Mouse (Mus musculus): ENCODE results near the gene Afmid. TPM values are rescaled to one million over a fixed set of nuclear protein-coding genes. Genes with fewer than 3 reads are reported as not detected.
A peak's percentile ranks its signal among the peaks of the same experiment; 100 is the strongest.
"Not testable (repeated sequence)": the region's sequence is repeated elsewhere in the genome, so short reads cannot be mapped to it uniquely, and the experiment has no call there.

Afmid gene
- polyA plus RNA-seq, 1 experiment from 2014 or later: 7.2 TPM

DNA sequence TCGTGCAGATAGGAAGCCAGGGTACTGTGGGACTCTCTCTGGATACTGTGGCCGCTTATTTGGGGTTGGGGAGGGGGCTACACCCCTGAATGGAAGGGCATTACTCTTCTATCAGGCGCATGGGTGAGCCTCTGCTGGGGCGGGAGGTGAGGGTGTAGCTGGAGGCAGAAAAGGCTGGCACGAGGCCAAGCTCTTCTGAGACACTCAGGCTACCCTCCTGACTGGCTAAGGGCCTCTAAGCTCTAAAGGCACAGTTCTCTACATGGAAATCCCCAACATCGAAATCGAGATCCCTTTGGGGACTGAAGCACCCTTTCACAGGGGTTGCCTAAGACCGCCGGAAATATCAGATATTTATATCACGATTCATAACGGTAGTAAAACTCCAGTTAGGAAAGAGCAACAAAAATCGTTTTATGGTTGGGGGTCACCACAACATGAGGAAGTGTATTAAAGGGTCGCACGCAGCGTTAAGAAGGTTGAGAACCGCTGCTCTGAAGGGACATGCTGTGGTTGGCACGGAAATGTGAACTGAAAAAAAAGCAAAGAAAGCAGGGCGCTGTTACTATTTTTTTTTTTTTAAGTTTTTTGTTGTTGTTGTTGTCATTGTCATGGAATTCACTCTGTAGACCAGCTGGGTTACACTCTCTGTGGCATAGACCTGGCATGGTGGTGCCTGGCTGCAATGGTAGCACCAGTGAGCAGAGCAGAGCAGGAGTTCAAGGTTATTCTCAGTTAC lies 2.6 kb downstream of the Afmid start:
- H3K36me3 ChIP-seq: 0 out of 2 replicates have a peak, but pooled peaks cover 1% of the 10 kb centered on the region
- H3K4me2 ChIP-seq: peak overlapping the region; percentile 14; the same call in 1 of the 2 replicates
- ATAC-seq (ENCODE audit: insufficient read depth, low FRiP score, low read depth): no peak
- 60% methylated on average over 18 of the region's 18 CpGs for WGBS
- H3K9ac ChIP-seq: no peak overlapping the region
- peak overlapping the region; percentile 83 for H3K27ac ChIP-seq
- H3K4me1 ChIP-seq: peaks cover 76% of the 10 kb centered on the region
- no peaks in the 10 kb centered on the region for H3K27me3 ChIP-seq (replicated peaks)
- H3K4me3 ChIP-seq (replicated peaks): no peak overlapping the region
- no peaks in the 10 kb centered on the region for H3K9me3 ChIP-seq

DNA sequence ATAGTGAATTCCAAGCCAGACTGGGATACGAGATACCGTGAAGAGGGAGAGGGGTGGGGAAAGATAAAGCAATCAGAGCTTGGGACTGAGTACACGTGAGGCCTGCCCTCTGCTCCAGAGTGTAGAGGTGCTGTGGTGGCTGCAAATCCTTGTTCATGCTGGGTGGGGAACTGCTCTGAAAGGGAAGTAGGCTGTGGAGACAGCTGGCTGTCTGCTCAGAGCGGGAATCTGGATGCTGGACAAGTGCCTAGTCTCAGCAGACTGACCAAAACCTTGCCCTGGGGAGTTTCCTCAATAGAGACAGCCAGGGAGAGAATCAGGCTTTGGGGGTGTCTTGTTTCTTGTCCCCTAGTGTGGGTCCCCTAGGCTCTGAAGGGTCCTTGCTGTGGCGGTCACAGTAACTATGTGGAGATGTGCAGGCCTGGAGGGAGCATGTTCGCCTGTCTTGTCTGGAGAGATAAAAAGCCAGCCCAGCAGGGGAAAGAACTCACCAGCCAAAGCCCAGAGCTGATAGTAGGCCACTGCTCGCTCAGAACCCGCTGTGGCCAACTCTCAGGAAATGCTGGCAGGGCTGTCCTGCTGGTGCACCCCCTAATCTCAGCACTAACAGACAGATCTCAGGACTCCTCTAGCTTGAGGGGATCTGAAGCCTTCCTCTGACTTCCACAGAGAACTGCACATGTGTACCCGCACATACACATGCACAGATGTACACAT lies 3.3 kb downstream of the Afmid start:
- H3K36me3 ChIP-seq: no peaks in the 10 kb centered on the region
- peak overlapping the region; percentile 83 for H3K27ac ChIP-seq
- H3K27me3 ChIP-seq (replicated peaks): no peaks in the 10 kb centered on the region
- H3K9ac ChIP-seq: no peak overlapping the region
- H3K4me3 ChIP-seq (replicated peaks): no peak overlapping the region
- ATAC-seq (ENCODE audit: insufficient read depth, low FRiP score, low read depth): peak; percentile 55
- 0 out of 2 replicates have a peak overlapping the region, but pooled peaks have one; percentile 1 for H3K4me2 ChIP-seq
- no peaks in the 10 kb centered on the region for H3K9me3 ChIP-seq
- H3K4me1 ChIP-seq: peaks cover 69% of the 10 kb centered on the region
- 39% methylated on average over 9 of the region's 9 CpGs for WGBS

GRCm38 (mm10) chr11:117829671-117830215 lies 4.0 kb downstream of the Afmid start:
- no peak overlapping the region for H3K4me2 ChIP-seq
- no peaks in the 10 kb centered on the region for H3K27me3 ChIP-seq (replicated peaks)
- no peaks in the 10 kb centered on the region for H3K36me3 ChIP-seq
- H3K9me3 ChIP-seq: no peaks in the 10 kb centered on the region
- no peak overlapping the region for H3K9ac ChIP-seq
- H3K27ac ChIP-seq: peak overlapping the region; percentile 83
- ATAC-seq (ENCODE audit: insufficient read depth, low FRiP score, low read depth): no peak
- no peak overlapping the region for H3K4me3 ChIP-seq (replicated peaks)
- H3K4me1 ChIP-seq: peaks cover 63% of the 10 kb centered on the region
- 61% methylated on average over 2 of the region's 2 CpGs for WGBS

GRCm38 (mm10) chr11:117830401-117830800 lies 4.7 kb downstream of the Afmid start:
- Histone ChIP-seq H3K4me3 (replicated peaks) (no peak overlapping the region), H3K27me3 (replicated peaks) (no peaks in the 10 kb centered on the region), H3K9ac (no peak overlapping the region), H3K27ac (peak overlapping the region; percentile 83), H3K4me1 (peaks cover 57% of the 10 kb centered on the region), H3K9me3 (no peaks in the 10 kb centered on the region), H3K36me3 (no peaks in the 10 kb centered on the region), H3K4me2 (no peak overlapping the region)
- ATAC-seq (ENCODE audit: insufficient read depth, low FRiP score, low read depth): no peak
- WGBS: 60% methylated on average over 9 of the region's 9 CpGs

- Histone ChIP-seq H3K4me3 (replicated peaks) (peak overlapping the region; percentile 33), H3K9ac (no peak overlapping the region), H3K9me3 (no peaks in the 10 kb centered on the region), H3K27ac (no peak overlapping the region), H3K27me3 (replicated peaks) (no peaks in the 10 kb centered on the region), H3K36me3 (no peaks in the 10 kb centered on the region), H3K4me2 (peak overlapping the region; percentile 55), H3K4me1 (peaks cover 40% of the 10 kb centered on the region)
- 21% methylated on average over 28 of the region's 28 CpGs for WGBS
- peak; percentile 45; the same call in 1 of the 2 replicates for ATAC-seq (ENCODE audit: insufficient read depth, low FRiP score, low read depth)
Observed at GRCm38 (mm10) chr11:117832086-117832969, 6.6 kb downstream of the Afmid start.

DNA sequence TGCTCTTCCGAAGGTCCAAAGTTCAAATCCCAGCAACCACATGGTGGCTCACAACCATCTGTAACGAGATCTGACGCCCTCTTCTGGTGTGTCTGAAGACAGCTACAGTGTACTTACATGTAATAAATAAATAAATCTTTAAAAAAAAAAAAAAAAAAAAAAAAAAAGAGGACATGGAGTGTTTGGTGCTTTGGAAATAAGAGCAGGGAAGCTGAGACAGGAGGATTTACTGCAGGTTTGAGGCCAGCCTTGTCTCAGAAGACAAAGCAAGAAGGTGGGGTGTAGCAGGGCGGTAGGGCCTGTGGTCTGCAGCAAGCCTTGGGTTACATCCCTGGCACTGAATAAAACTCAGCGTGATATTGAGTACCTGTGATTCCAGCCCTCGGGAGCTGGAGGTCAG lies 7.8 kb downstream of the Afmid start:
- H3K27ac ChIP-seq; H3K9ac ChIP-seq; H3K4me3 ChIP-seq (replicated peaks); H3K4me2 ChIP-seq; H3K27me3 ChIP-seq (replicated peaks); ATAC-seq (ENCODE audit: insufficient read depth, low FRiP score, low read depth); H3K36me3 ChIP-seq; H3K9me3 ChIP-seq: not testable (repeated sequence)
- WGBS: 83% methylated on average over 6 of the region's 6 CpGs
- H3K4me1 ChIP-seq: peaks cover 31% of the 10 kb centered on the region

- H3K27me3 ChIP-seq (replicated peaks): no peaks in the 10 kb centered on the region
- ATAC-seq (ENCODE audit: insufficient read depth, low FRiP score, low read depth): no peak
- no peaks in the 10 kb centered on the region for H3K9me3 ChIP-seq
- H3K36me3 ChIP-seq: no peaks in the 10 kb centered on the region
- H3K9ac ChIP-seq: no peak overlapping the region
- peaks cover 27% of the 10 kb centered on the region for H3K4me1 ChIP-seq
- 85% methylated on average over 8 of the region's 8 CpGs for WGBS
- no peak overlapping the region for H3K4me2 ChIP-seq
- H3K27ac ChIP-seq: no peak overlapping the region
- no peak overlapping the region for H3K4me3 ChIP-seq (replicated peaks)
Observed at GRCm38 (mm10) chr11:117834086-117834485, 8.4 kb downstream of the Afmid start.

GRCm38 (mm10) chr11:117836306-117836705 lies 10.6 kb downstream of the Afmid start:
- Histone ChIP-seq H3K36me3 (no peaks in the 10 kb centered on the region), H3K27ac (no peak overlapping the region), H3K4me3 (replicated peaks) (no peak overlapping the region), H3K4me1 (peaks cover 10% of the 10 kb centered on the region), H3K4me2 (peak overlapping the region; percentile 28), H3K27me3 (replicated peaks) (no peaks in the 10 kb centered on the region), H3K9me3 (no peaks in the 10 kb centered on the region), H3K9ac (no peak overlapping the region)
- 33% methylated on average over 13 of the region's 13 CpGs for WGBS
- no peak for ATAC-seq (ENCODE audit: insufficient read depth, low FRiP score, low read depth)

- Histone ChIP-seq H3K9me3 (no peaks in the 10 kb centered on the region), H3K9ac (no peak overlapping the region), H3K27ac (peak overlapping the region; percentile 79), H3K4me2 (no peak overlapping the region), H3K36me3 (no peaks in the 10 kb centered on the region), H3K27me3 (replicated peaks) (no peaks in the 10 kb centered on the region), H3K4me3 (replicated peaks) (no peak overlapping the region), H3K4me1 (0 out of 2 replicates have a peak, but pooled peaks cover 3% of the 10 kb centered on the region)
- WGBS: 43% methylated on average over 2 of the region's 2 CpGs
- peak; percentile 95 for ATAC-seq (ENCODE audit: insufficient read depth, low FRiP score, low read depth)
Observed at GRCm38 (mm10) chr11:117838572-117838971, 12.8 kb downstream of the Afmid start.

DNA sequence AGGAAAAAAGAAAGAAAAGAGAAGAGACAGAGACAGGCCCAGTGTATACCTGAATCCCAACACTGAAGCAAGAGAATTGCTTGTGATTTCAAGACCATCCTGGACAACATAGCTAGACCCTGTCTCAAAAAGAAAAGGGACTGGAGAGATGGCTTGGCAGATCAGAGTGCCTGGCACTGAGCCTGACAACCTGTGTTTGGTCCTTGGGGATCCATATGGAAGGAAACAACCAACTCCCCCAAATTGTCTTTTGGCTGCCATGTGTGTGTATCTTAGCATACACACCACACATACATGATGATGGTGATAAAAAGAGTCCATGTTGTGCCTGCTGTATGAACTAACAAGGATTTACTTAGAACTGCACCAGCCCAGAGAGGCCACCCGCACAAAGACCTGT lies 13.3 kb downstream of the Afmid start:
- Histone ChIP-seq H3K27ac (peak overlapping the region; percentile 79), H3K36me3 (no peaks in the 10 kb centered on the region), H3K4me3 (replicated peaks) (no peak overlapping the region), H3K9ac (no peak overlapping the region), H3K4me1 (0 out of 2 replicates have a peak, but pooled peaks cover 3% of the 10 kb centered on the region), H3K27me3 (replicated peaks) (no peaks in the 10 kb centered on the region), H3K4me2 (no peak overlapping the region), H3K9me3 (no peaks in the 10 kb centered on the region)
- WGBS: 76% methylated on average over 1 of the region's 1 CpGs
- no peak for ATAC-seq (ENCODE audit: insufficient read depth, low FRiP score, low read depth)

- no peak overlapping the region for H3K9ac ChIP-seq
- H3K4me2 ChIP-seq: no peak overlapping the region
- H3K4me1 ChIP-seq: 0 out of 2 replicates have a peak, but pooled peaks cover 3% of the 10 kb centered on the region
- H3K27me3 ChIP-seq (replicated peaks): no peaks in the 10 kb centered on the region
- ATAC-seq (ENCODE audit: insufficient read depth, low FRiP score, low read depth): no peak
- no peak overlapping the region for H3K27ac ChIP-seq
- no peaks in the 10 kb centered on the region for H3K36me3 ChIP-seq
- H3K4me3 ChIP-seq (replicated peaks): no peak overlapping the region
- no peaks in the 10 kb centered on the region for H3K9me3 ChIP-seq
- 44% methylated on average over 1 of the region's 1 CpGs for WGBS
Observed at GRCm38 (mm10) chr11:117840910-117841309, 15.2 kb downstream of the Afmid start.

All from stomach, embryonic 15.5 days (tissue).